Mouse (Mus musculus) bone marrow macrophage, adult 2 months (primary cell): ENCODE results near the gene Sorcs2.

Source experiments
- CTCF ChIP-seq: IDR thresholded peaks from 2 replicates; pipeline ENCODE4 v1.5.1; 2012; ENCODE audit warnings: low read depth, mild to moderate bottlenecking, low read length, moderate library complexity
- POLR2A ChIP-seq: IDR thresholded peaks from 2 replicates; pipeline ENCODE4 v1.6.1; 2012; ENCODE audit warnings: mild to moderate bottlenecking, low read depth, low read length, borderline replicate concordance

- TF ChIP-seq POLR2A = no peak
- TF ChIP-seq CTCF = no peak
Measured at GRCm38 (mm10) chr5:36113696-36114095, 284.2 kb downstream of the Sorcs2 start.
